ENCODE assay signal across 22 mouse cellular contexts in the genomic region with DNA sequence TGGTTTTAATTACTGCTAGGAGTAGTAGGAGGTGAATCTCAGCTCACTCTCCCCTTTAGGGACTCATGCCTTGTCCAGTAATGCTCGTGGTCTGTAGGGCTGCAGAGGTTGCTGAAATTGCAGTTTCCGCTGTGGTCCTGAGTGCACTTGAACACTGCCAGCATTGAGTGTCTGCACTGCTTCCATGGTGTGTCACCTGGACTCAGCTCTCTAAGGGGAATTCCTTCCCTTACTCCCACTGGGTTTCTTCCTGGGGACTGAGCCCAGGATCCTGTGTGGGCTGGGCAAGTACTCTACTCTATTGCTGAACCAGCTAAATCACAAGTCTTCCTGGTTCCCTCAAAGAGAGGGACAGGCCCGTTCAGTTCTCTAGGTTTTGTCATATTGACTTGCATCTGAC.
DNase-seq lines count a peak whose midpoint lies in the region; ATAC-seq and TF ChIP-seq lines count a peak whose summit lies in the region.
"Had no signal": no experiment of that assay in that cellular context is flagged by ENCODE, and none has a peak within 500 bp of the region (broad histone marks: within the 10 kb centered on the region; RNA-seq: fewer than 3 reads in every experiment).

No protein-coding gene starts in this region.

- H3K9ac ChIP-seq in lung, embryonic 16.5 days (ENCODE audit: low read length): no peak overlapping the region
- H3K9ac ChIP-seq in stomach, postnatal 0 days (ENCODE audit: low read length): no peak overlapping the region
- H3K9ac ChIP-seq: forebrain, postnatal 0 days; hindbrain, embryonic 12.5 days; limb, embryonic 15.5 days; midbrain, embryonic 12.5 days had no signal

- no peak for TF ChIP-seq CTCF in kidney, adult 2 months (conservative IDR thresholded peaks at IDR 0.05; ENCODE audit: insufficient read depth, insufficient read length, low read depth, low read length)
- TF ChIP-seq CTCF in stomach, postnatal 0 days (IDR thresholded peaks at IDR 0.05; ENCODE audit: low read depth): no peak

- no peaks in the 10 kb centered on the region for H3K9me3 ChIP-seq in heart, embryonic 10.5 days
- H3K9me3 ChIP-seq in lung, embryonic 16.5 days (ENCODE audit: control insufficient read depth, low read length): no peaks in the 10 kb centered on the region
- no peaks in the 10 kb centered on the region for H3K9me3 ChIP-seq in stomach, postnatal 0 days (ENCODE audit: control insufficient read depth, low read length)
- H3K9me3 ChIP-seq: embryonic facial prominence, embryonic 10.5 days; G1E; hindbrain, embryonic 12.5 days; limb, embryonic 15.5 days; midbrain, embryonic 12.5 days had no signal

- no peak for TF ChIP-seq EP300 in stomach, postnatal 0 days (optimal IDR thresholded peaks at IDR 0.05)

- H3K4me3 ChIP-seq in heart, embryonic 10.5 days: no peak overlapping the region
- H3K4me3 ChIP-seq in kidney, adult 2 months (ENCODE audit: insufficient read depth, low read depth, low read length): no peak overlapping the region
- no peak overlapping the region for H3K4me3 ChIP-seq in lung, embryonic 16.5 days (ENCODE audit: low read length)
- H3K4me3 ChIP-seq in stomach, postnatal 0 days (ENCODE audit: low read depth, low read length): no peak overlapping the region
- H3K4me3 ChIP-seq: embryonic facial prominence, embryonic 10.5 days; hindbrain, embryonic 12.5 days; limb, embryonic 15.5 days; midbrain, embryonic 12.5 days had no signal

- no peak for DNase-seq in heart, embryonic 10.5 days (ENCODE audit: low spot score)
- DNase-seq in heart, adult 9 months (ENCODE audit: low spot score in 2 of 2): no peak
- no peak for DNase-seq in kidney, adult 2 months
- no peak for DNase-seq in kidney, postnatal 10 days
- DNase-seq in lung, postnatal 25 days (ENCODE audit: low spot score): no peak
- DNase-seq in stomach, postnatal 0 days (ENCODE audit: low spot score): no peak
- DNase-seq: adrenal gland, adult 2 months; B cell, adult 2 months; cerebellum, adult 11 months; cerebellum, adult 9-11 months; forebrain, postnatal 0 days; gastrocnemius, postnatal 36 days; kidney, adult 11 months; kidney, postnatal 14 days; left cerebral cortex, postnatal 4 days had no signal

- 0 out of 2 replicates have a peak overlapping the region, but pooled peaks have one; percentile 37 for H3K27ac ChIP-seq in heart, embryonic 10.5 days
- H3K27ac ChIP-seq in kidney, adult 2 months (ENCODE audit: insufficient read depth, low read depth, low read length): 0 out of 2 replicates have a peak overlapping the region, but pooled peaks have one; percentile 39
- no peak overlapping the region for H3K27ac ChIP-seq in lung, embryonic 16.5 days (ENCODE audit: low read length)
- H3K27ac ChIP-seq in stomach, postnatal 0 days (replicated peaks): no peak overlapping the region
- H3K27ac ChIP-seq: embryonic facial prominence, embryonic 10.5 days; limb, embryonic 15.5 days; midbrain, embryonic 12.5 days had no signal

- H3K27me3 ChIP-seq in heart, embryonic 10.5 days (ENCODE audit: insufficient read depth, poor library complexity, severe bottlenecking): no peaks in the 10 kb centered on the region
- no peaks in the 10 kb centered on the region for H3K27me3 ChIP-seq in kidney, adult 2 months (replicated peaks; ENCODE audit: control insufficient read depth, insufficient read depth, low read length)
- no peaks in the 10 kb centered on the region for H3K27me3 ChIP-seq in lung, embryonic 16.5 days (ENCODE audit: control insufficient read depth, insufficient read depth, low read depth, low read length)
- no peaks in the 10 kb centered on the region for H3K27me3 ChIP-seq in stomach, postnatal 0 days (ENCODE audit: control insufficient read depth, insufficient read depth, low read length)
- H3K27me3 ChIP-seq: CH12.LX; hindbrain, embryonic 12.5 days; limb, embryonic 15.5 days; midbrain, embryonic 12.5 days had no signal

- TF ChIP-seq POLR2A in kidney, adult 2 months (IDR thresholded peaks at IDR 0.05; ENCODE audit: low read depth, low read length): no peak

- peaks cover 67% of the 10 kb centered on the region for H3K4me1 ChIP-seq in heart, embryonic 10.5 days
- H3K4me1 ChIP-seq in kidney, adult 2 months (ENCODE audit: control insufficient read depth, insufficient read depth, low read length): peaks cover 20% of the 10 kb centered on the region
- H3K4me1 ChIP-seq in lung, embryonic 16.5 days (replicated peaks; ENCODE audit: control insufficient read depth, insufficient read depth, low read length): peaks cover 24% of the 10 kb centered on the region
- peaks cover 3% of the 10 kb centered on the region; the same call in 1 of the 2 replicates for H3K4me1 ChIP-seq in stomach, postnatal 0 days (replicated peaks; ENCODE audit: control insufficient read depth, insufficient read depth)

- ATAC-seq in lung, embryonic 16.5 days (ENCODE audit: low read depth): peak; percentile 71
- ATAC-seq in stomach, postnatal 0 days (ENCODE audit: low FRiP score, low TSS enrichment): no peak
- ATAC-seq: forebrain, postnatal 0 days had no signal

- H3K4me2 ChIP-seq in lung, embryonic 16.5 days (ENCODE audit: low read depth, low read length): no peak overlapping the region
- no peak overlapping the region for H3K4me2 ChIP-seq in stomach, postnatal 0 days (replicated peaks; ENCODE audit: low read depth)
- H3K4me2 ChIP-seq: hindbrain, embryonic 12.5 days; limb, embryonic 15.5 days; midbrain, embryonic 12.5 days had no signal

- H3K36me3 ChIP-seq in heart, embryonic 10.5 days: 0 out of 2 replicates have a peak, but pooled peaks cover 3% of the 10 kb centered on the region
- no peaks in the 10 kb centered on the region for H3K36me3 ChIP-seq in kidney, adult 2 months (ENCODE audit: control insufficient read depth, insufficient read depth, low read length)
- H3K36me3 ChIP-seq in lung, embryonic 16.5 days (ENCODE audit: control insufficient read depth, insufficient read depth, low read length): no peaks in the 10 kb centered on the region
- no peaks in the 10 kb centered on the region for H3K36me3 ChIP-seq in stomach, postnatal 0 days (ENCODE audit: control insufficient read depth, insufficient read depth, low read length)
- H3K36me3 ChIP-seq: hindbrain, embryonic 12.5 days; limb, embryonic 15.5 days; midbrain, embryonic 12.5 days had no signal

- WGBS in heart, embryonic 10.5 days: 74% methylated on average over 3 of the region's 3 CpGs
- WGBS in kidney, adult 2 months: 65% methylated on average over 3 of the region's 3 CpGs
- 61% methylated on average over 3 of the region's 3 CpGs for WGBS in lung, embryonic 16.5 days
- 75% methylated on average over 3 of the region's 3 CpGs for WGBS in stomach, postnatal 0 days

Comparison
In these comparisons a context has a peak if more than half of its experiments do, and no peak if none do; other contexts are left out.
1. H3K27ac ChIP-seq: peak in heart, embryonic 10.5 days (single experiment) and kidney, adult 2 months (single experiment); none in lung, embryonic 16.5 days (single experiment) and stomach, postnatal 0 days (single experiment).